Mouse (Mus musculus) forebrain, embryonic 15.5 days (tissue): ENCODE measurements around the gene Dusp28. TPM values are rescaled to one million over a fixed set of nuclear protein-coding genes. Genes with fewer than 3 reads are reported as not detected.

Experiments
- ATAC-seq: fragments of 200-750 bp; cut with Nextera tagmentation; replicated peaks from 2 replicates; pipeline ENCODE4 v1.8.0; 2017; ENCODE audit warnings: mild to moderate bottlenecking, moderate TSS enrichment, moderate library complexity
- H3K27ac ChIP-seq: fragments of 300-500 bp; sonication (generic); replicated peaks from 2 replicates; pipeline ENCODE4 v1.5.1; 2015; ENCODE audit warnings: mild to moderate bottlenecking, inconsistent platforms
- H3K27me3 ChIP-seq: fragments of 300-500 bp; sonication (generic); 2 replicates; pipeline ENCODE4 v1.6.1; 2015; ENCODE audit warnings: inconsistent platforms
- H3K36me3 ChIP-seq: fragments of 300-500 bp; sonication (generic); 2 replicates; pipeline ENCODE4 v1.6.1; 2015; ENCODE audit warnings: mild to moderate bottlenecking, inconsistent platforms
- H3K4me1 ChIP-seq: fragments of 300-500 bp; sonication (generic); 2 replicates; pipeline ENCODE4 v1.6.1; 2015; ENCODE audit warnings: inconsistent platforms
- H3K4me2 ChIP-seq: fragments of 300-500 bp; sonication (generic); replicated peaks from 2 replicates; pipeline ENCODE4 v1.6.1; 2015; ENCODE audit warnings: mild to moderate bottlenecking, inconsistent platforms
- H3K4me3 ChIP-seq: fragments of 300-500 bp; sonication (generic); 2 replicates; pipeline ENCODE4 v1.5.1; 2015; ENCODE audit warnings: mild to moderate bottlenecking, inconsistent platforms
- H3K9ac ChIP-seq: fragments of 300-500 bp; sonication (generic); replicated peaks from 2 replicates; pipeline ENCODE4 v1.6.1; 2015; ENCODE audit warnings: mild to moderate bottlenecking, inconsistent platforms
- H3K9me3 ChIP-seq: fragments of 300-500 bp; sonication (generic); 2 replicates; pipeline ENCODE4 v1.6.1; 2016; ENCODE audit warnings: inconsistent platforms
- WGBS: fragments of 180-500 bp; shearing (Covaris S2); methylation state at CpG from one replicate; pipeline ENCODE4 v1.1.7; 2015; ENCODE audit warnings: mixed read lengths; 5-methylcytosine and 5-hydroxymethylcytosine counted together
- polyA plus RNA-seq: library from polyadenylated mRNA; unstranded; fragments of >200 nt; fragmentation: Nextera tagmentation; extraction: Ambion mirVana; gene quantifications from 2 replicates; pipeline ENCODE4 v1.2.1, GENCODE M21; 2015

Dusp28 gene
- polyA plus RNA-seq = 12.8 and 15.1 TPM in 2 replicates

- Histone ChIP-seq H3K36me3 (no peaks in the 10 kb centered on the region), H3K27ac (peak within 1 kb of the TSS; percentile 92), H3K4me2 (peak within 1 kb of the TSS; percentile 63), H3K4me3 (peak within 1 kb of the TSS; percentile 68), H3K9ac (peak within 1 kb of the TSS; percentile 65), H3K9me3 (no peaks in the 10 kb centered on the region), H3K27me3 (no peaks in the 10 kb centered on the region), H3K4me1 (peaks cover 51% of the 10 kb centered on the region)
- peak; percentile 83 for ATAC-seq
- under 1% methylated on average over 80 of the region's 81 CpGs for WGBS
These were observed at the start of gene Dusp28 for GRCm38 (mm10) chr1:92906779-92907631. TSS of gene Dusp28 (plus strand) at chr1:92906981.

GRCm38 (mm10) chr1:92861503-92861902 lies 45.3 kb upstream of the Dusp28 start:
- Histone ChIP-seq H3K4me1 (peaks cover 8% of the 10 kb centered on the region; the same call in 1 of the 2 replicates), H3K4me2 (no peak overlapping the region), H3K27ac (peak overlapping the region; percentile 42; the same call in 1 of the 2 replicates), H3K4me3 (no peak overlapping the region), H3K27me3 (no peaks in the 10 kb centered on the region), H3K9me3 (no peaks in the 10 kb centered on the region), H3K36me3 (peaks cover 42% of the 10 kb centered on the region), H3K9ac (no peak overlapping the region)
- ATAC-seq = no peak
- WGBS = 75% methylated on average over 6 of the region's 6 CpGs

- Histone ChIP-seq H3K4me3 (no peak overlapping the region), H3K9ac (no peak overlapping the region), H3K4me1 (peaks cover 8% of the 10 kb centered on the region; the same call in 1 of the 2 replicates), H3K4me2 (no peak overlapping the region), H3K36me3 (peaks cover 25% of the 10 kb centered on the region), H3K9me3 (no peaks in the 10 kb centered on the region), H3K27ac (no peak overlapping the region), H3K27me3 (no peaks in the 10 kb centered on the region)
- 84% methylated on average over 4 of the region's 4 CpGs for WGBS
- no peak for ATAC-seq
These were observed 43.5 kb upstream of the Dusp28 start for GRCm38 (mm10) chr1:92863268-92863667.

- Histone ChIP-seq H3K4me2 (no peak overlapping the region), H3K36me3 (no peaks in the 10 kb centered on the region), H3K9ac (no peak overlapping the region), H3K4me3 (no peak overlapping the region), H3K27ac (no peak overlapping the region), H3K27me3 (no peaks in the 10 kb centered on the region), H3K9me3 (no peaks in the 10 kb centered on the region), H3K4me1 (peaks cover 8% of the 10 kb centered on the region; the same call in 1 of the 2 replicates)
- no peak for ATAC-seq
- 60% methylated on average over 2 of the region's 2 CpGs for WGBS
These were observed 40.6 kb upstream of the Dusp28 start for GRCm38 (mm10) chr1:92866170-92866569.

GRCm38 (mm10) chr1:92869985-92870384 lies 36.8 kb upstream of the Dusp28 start:
- H3K9ac ChIP-seq = no peak overlapping the region
- H3K4me1 ChIP-seq = peaks cover 8% of the 10 kb centered on the region; the same call in 1 of the 2 replicates
- H3K9me3 ChIP-seq = no peaks in the 10 kb centered on the region
- H3K27me3 ChIP-seq = no peaks in the 10 kb centered on the region
- ATAC-seq = no peak
- 80% methylated on average over 2 of the region's 2 CpGs for WGBS
- H3K4me3 ChIP-seq = no peak overlapping the region
- no peaks in the 10 kb centered on the region for H3K36me3 ChIP-seq
- H3K4me2 ChIP-seq = no peak overlapping the region
- no peak overlapping the region for H3K27ac ChIP-seq

- ATAC-seq = no peak
- 87% methylated on average over 7 of the region's 7 CpGs for WGBS
- H3K27ac ChIP-seq = no peak overlapping the region
These were observed 34.1 kb upstream of the Dusp28 start for GRCm38 (mm10) chr1:92872666-92873065.

GRCm38 (mm10) chr1:92874011-92874410 lies 32.8 kb upstream of the Dusp28 start:
- no peaks in the 10 kb centered on the region for H3K27me3 ChIP-seq
- WGBS = 46% methylated on average over 3 of the region's 3 CpGs
- peaks cover 1% of the 10 kb centered on the region; the same call in 1 of the 2 replicates for H3K4me1 ChIP-seq
- H3K4me3 ChIP-seq = no peak overlapping the region
- H3K9me3 ChIP-seq = no peaks in the 10 kb centered on the region
- no peak overlapping the region for H3K9ac ChIP-seq
- H3K4me2 ChIP-seq = no peak overlapping the region
- no peak for ATAC-seq
- H3K27ac ChIP-seq = no peak overlapping the region
- H3K36me3 ChIP-seq = no peaks in the 10 kb centered on the region

More at GRCm38 (mm10) chr1:92872666-92873065, 34.1 kb upstream of the Dusp28 start:
- no peak overlapping the region for H3K4me2 ChIP-seq
- no peaks in the 10 kb centered on the region for H3K9me3 ChIP-seq
- H3K36me3 ChIP-seq = no peaks in the 10 kb centered on the region
- no peaks in the 10 kb centered on the region for H3K4me1 ChIP-seq
- H3K27me3 ChIP-seq = no peaks in the 10 kb centered on the region
- no peak overlapping the region for H3K9ac ChIP-seq
- H3K4me3 ChIP-seq = no peak overlapping the region

- H3K9ac ChIP-seq = no peak overlapping the region
- H3K4me1 ChIP-seq = peaks cover 9% of the 10 kb centered on the region; the same call in 1 of the 2 replicates
- 78% methylated on average over 8 of the region's 8 CpGs for whole genome bisulfite sequencing
These were observed 31.2 kb upstream of the Dusp28 start for GRCm38 (mm10) chr1:92875360-92876111.

GRCm38 (mm10) chr1:92877431-92877978 lies 29.3 kb upstream of the Dusp28 start:
- H3K36me3 ChIP-seq = no peaks in the 10 kb centered on the region
- no peak overlapping the region for H3K4me2 ChIP-seq
- H3K4me3 ChIP-seq = no peak overlapping the region
- 67% methylated on average over 12 of the region's 12 CpGs for WGBS
- H3K27me3 ChIP-seq = no peaks in the 10 kb centered on the region
- H3K4me1 ChIP-seq = peaks cover 9% of the 10 kb centered on the region; the same call in 1 of the 2 replicates
- H3K9ac ChIP-seq = no peak overlapping the region
- H3K9me3 ChIP-seq = no peaks in the 10 kb centered on the region
- H3K27ac ChIP-seq = no peak overlapping the region
- ATAC-seq = no peak

More at GRCm38 (mm10) chr1:92875360-92876111, 31.2 kb upstream of the Dusp28 start:
- no peak overlapping the region for H3K27ac ChIP-seq
- H3K4me3 ChIP-seq = no peak overlapping the region
- no peak for ATAC-seq
- H3K36me3 ChIP-seq = no peaks in the 10 kb centered on the region
- no peaks in the 10 kb centered on the region for H3K9me3 ChIP-seq
- no peaks in the 10 kb centered on the region for H3K27me3 ChIP-seq
- H3K4me2 ChIP-seq = no peak overlapping the region

- H3K4me2 ChIP-seq = no peak overlapping the region
- H3K9ac ChIP-seq = no peak overlapping the region
- no peak overlapping the region for H3K4me3 ChIP-seq
- no peaks in the 10 kb centered on the region for H3K9me3 ChIP-seq
- H3K4me1 ChIP-seq = peaks cover 9% of the 10 kb centered on the region; the same call in 1 of the 2 replicates
- H3K36me3 ChIP-seq = no peaks in the 10 kb centered on the region
- no peak for ATAC-seq
- no peaks in the 10 kb centered on the region for H3K27me3 ChIP-seq
- 89% methylated on average over 13 of the region's 13 CpGs for WGBS
- no peak overlapping the region for H3K27ac ChIP-seq
These were observed 28.6 kb upstream of the Dusp28 start for GRCm38 (mm10) chr1:92878066-92878741.

GRCm38 (mm10) chr1:92879266-92879665 lies 27.5 kb upstream of the Dusp28 start:
- ATAC-seq = peak; percentile 78
- WGBS = 69% methylated on average over 12 of the region's 12 CpGs

More at GRCm38 (mm10) chr1:92879266-92879665, 27.5 kb upstream of the Dusp28 start:
- Histone ChIP-seq H3K4me3 (no peak overlapping the region), H3K9ac (no peak overlapping the region), H3K4me1 (peaks cover 9% of the 10 kb centered on the region; the same call in 1 of the 2 replicates), H3K27me3 (no peaks in the 10 kb centered on the region), H3K27ac (peak overlapping the region; percentile 41; the same call in 1 of the 2 replicates), H3K4me2 (no peak overlapping the region), H3K36me3 (no peaks in the 10 kb centered on the region), H3K9me3 (no peaks in the 10 kb centered on the region)
